ENCODE assay signal across 15 mouse cellular contexts in genomic region chr15:24501907-24502559, GRCm38 (mm10).
DNase-seq lines count a peak whose midpoint lies in the region; ATAC-seq and TF ChIP-seq lines count a peak whose summit lies in the region.
"Had no signal": no experiment of that assay in that cellular context is flagged by ENCODE, and none has a peak within 500 bp of the region (broad histone marks: within the 10 kb centered on the region; RNA-seq: fewer than 3 reads in every experiment).

No protein-coding gene starts in this region.

- no peaks in the 10 kb centered on the region for H3K9me3 ChIP-seq in forebrain, embryonic 14.5 days (replicated peaks; ENCODE audit: control insufficient read depth, low read length)
- H3K9me3 ChIP-seq in forebrain, embryonic 11.5 days (ENCODE audit: control insufficient read depth, low read length), result no peaks in the 10 kb centered on the region
- H3K9me3 ChIP-seq in midbrain, embryonic 13.5 days, result no peaks in the 10 kb centered on the region
- H3K9me3 ChIP-seq in midbrain, embryonic 10.5 days (replicated peaks), result no peaks in the 10 kb centered on the region
- no peaks in the 10 kb centered on the region for H3K9me3 ChIP-seq in midbrain, postnatal 0 days (ENCODE audit: low read length)
- no peaks in the 10 kb centered on the region for H3K9me3 ChIP-seq in intestine, embryonic 16.5 days (ENCODE audit: control insufficient read depth, low read length)
- H3K9me3 ChIP-seq: limb, embryonic 10.5 days had no signal

- 73% methylated on average over 9 of the region's 9 CpGs for WGBS in forebrain, embryonic 14.5 days
- 83% methylated on average over 9 of the region's 9 CpGs for WGBS in forebrain, embryonic 11.5 days
- 63% methylated on average over 9 of the region's 9 CpGs for WGBS in midbrain, embryonic 13.5 days
- WGBS in midbrain, embryonic 10.5 days, result 78% methylated on average over 9 of the region's 9 CpGs
- WGBS in midbrain, postnatal 0 days, result 44% methylated on average over 9 of the region's 9 CpGs
- 54% methylated on average over 9 of the region's 9 CpGs for WGBS in intestine, embryonic 16.5 days

- no peak overlapping the region for H3K4me2 ChIP-seq in forebrain, embryonic 14.5 days (ENCODE audit: low read length)
- no peak overlapping the region for H3K4me2 ChIP-seq in forebrain, embryonic 11.5 days (ENCODE audit: low read depth, low read length, severe bottlenecking)
- no peak overlapping the region for H3K4me2 ChIP-seq in midbrain, embryonic 13.5 days (replicated peaks)
- H3K4me2 ChIP-seq in midbrain, postnatal 0 days (ENCODE audit: low read depth, low read length, poor library complexity, severe bottlenecking), result no peak overlapping the region
- H3K4me2 ChIP-seq in intestine, embryonic 16.5 days (ENCODE audit: low read depth, low read length), result no peak overlapping the region

- ATAC-seq in forebrain, embryonic 14.5 days, result no peak
- no peak for ATAC-seq in forebrain, embryonic 11.5 days (replicated peaks; ENCODE audit: low FRiP score)
- ATAC-seq in midbrain, embryonic 13.5 days, result 0 out of 2 replicates have a peak, but pooled peaks have one; percentile 55
- peak; percentile 41; the same call in 1 of the 2 replicates for ATAC-seq in midbrain, postnatal 0 days (ENCODE audit: low FRiP score)
- no peak for ATAC-seq in intestine, embryonic 16.5 days

- H3K36me3 ChIP-seq in forebrain, embryonic 14.5 days (ENCODE audit: control insufficient read depth, insufficient read depth, low read length), result no peaks in the 10 kb centered on the region
- no peaks in the 10 kb centered on the region for H3K36me3 ChIP-seq in forebrain, embryonic 11.5 days (ENCODE audit: control insufficient read depth, insufficient read depth, low read length)
- H3K36me3 ChIP-seq in midbrain, embryonic 13.5 days, result no peaks in the 10 kb centered on the region
- H3K36me3 ChIP-seq in midbrain, embryonic 10.5 days, result no peaks in the 10 kb centered on the region
- H3K36me3 ChIP-seq in midbrain, postnatal 0 days (ENCODE audit: insufficient read depth, low read length), result no peaks in the 10 kb centered on the region
- no peaks in the 10 kb centered on the region for H3K36me3 ChIP-seq in intestine, embryonic 16.5 days (ENCODE audit: control insufficient read depth, insufficient read depth, low read length)
- H3K36me3 ChIP-seq: limb, embryonic 10.5 days had no signal

- H3K27me3 ChIP-seq in forebrain, embryonic 14.5 days (replicated peaks; ENCODE audit: control insufficient read depth, insufficient read depth, low read length), result no peaks in the 10 kb centered on the region
- H3K27me3 ChIP-seq in forebrain, embryonic 11.5 days (ENCODE audit: control insufficient read depth, insufficient read depth, low read length), result no peaks in the 10 kb centered on the region
- no peaks in the 10 kb centered on the region for H3K27me3 ChIP-seq in midbrain, embryonic 13.5 days
- no peaks in the 10 kb centered on the region for H3K27me3 ChIP-seq in midbrain, embryonic 10.5 days (ENCODE audit: low read depth, poor library complexity, severe bottlenecking)
- no peaks in the 10 kb centered on the region for H3K27me3 ChIP-seq in midbrain, postnatal 0 days (ENCODE audit: insufficient read depth, low read length)
- no peaks in the 10 kb centered on the region for H3K27me3 ChIP-seq in intestine, embryonic 16.5 days (replicated peaks; ENCODE audit: control insufficient read depth, insufficient read depth, low read length)

- no peak overlapping the region for H3K27ac ChIP-seq in forebrain, embryonic 14.5 days (ENCODE audit: low read depth, low read length)
- no peak overlapping the region for H3K27ac ChIP-seq in forebrain, embryonic 11.5 days (ENCODE audit: low read depth, low read length)
- no peak overlapping the region for H3K27ac ChIP-seq in midbrain, embryonic 13.5 days
- H3K27ac ChIP-seq in midbrain, embryonic 10.5 days (replicated peaks), result no peak overlapping the region
- no peak overlapping the region for H3K27ac ChIP-seq in midbrain, postnatal 0 days (ENCODE audit: low read depth, low read length)
- no peak overlapping the region for H3K27ac ChIP-seq in intestine, embryonic 16.5 days (ENCODE audit: low read length)
- H3K27ac ChIP-seq: gastrocnemius, adult 2 months; limb, embryonic 10.5 days; liver, embryonic 14.5 days had no signal

- no peak overlapping the region for H3K4me3 ChIP-seq in forebrain, embryonic 14.5 days (ENCODE audit: low read depth, low read length)
- no peak overlapping the region for H3K4me3 ChIP-seq in forebrain, embryonic 11.5 days (ENCODE audit: low read depth, low read length)
- no peak overlapping the region for H3K4me3 ChIP-seq in midbrain, embryonic 13.5 days (replicated peaks)
- no peak overlapping the region for H3K4me3 ChIP-seq in midbrain, embryonic 10.5 days
- H3K4me3 ChIP-seq in midbrain, postnatal 0 days (ENCODE audit: low read depth, low read length), result no peak overlapping the region
- no peak overlapping the region for H3K4me3 ChIP-seq in intestine, embryonic 16.5 days (ENCODE audit: low read length)
- H3K4me3 ChIP-seq: gastrocnemius, adult 2 months; limb, embryonic 10.5 days; myocyte had no signal

- H3K4me1 ChIP-seq in forebrain, embryonic 14.5 days (ENCODE audit: control insufficient read depth, insufficient read depth, low read length), result no peaks in the 10 kb centered on the region
- H3K4me1 ChIP-seq in forebrain, embryonic 11.5 days (replicated peaks; ENCODE audit: control insufficient read depth, insufficient read depth, low read length), result no peaks in the 10 kb centered on the region
- H3K4me1 ChIP-seq in midbrain, embryonic 13.5 days (replicated peaks), result 0 out of 2 replicates have a peak, but pooled peaks cover 9% of the 10 kb centered on the region
- no peaks in the 10 kb centered on the region; the same call in 1 of the 2 replicates for H3K4me1 ChIP-seq in midbrain, embryonic 10.5 days
- no peaks in the 10 kb centered on the region for H3K4me1 ChIP-seq in midbrain, postnatal 0 days (ENCODE audit: insufficient read depth, low read length)
- H3K4me1 ChIP-seq in intestine, embryonic 16.5 days (ENCODE audit: control insufficient read depth, insufficient read depth, low read length), result no peaks in the 10 kb centered on the region
- H3K4me1 ChIP-seq: limb, embryonic 10.5 days had no signal

- no peak for TF ChIP-seq CTCF in midbrain, postnatal 0 days (IDR thresholded peaks at IDR 0.05)

- H3K9ac ChIP-seq in forebrain, embryonic 14.5 days (ENCODE audit: low read length), result no peak overlapping the region
- H3K9ac ChIP-seq in forebrain, embryonic 11.5 days (ENCODE audit: low read length), result no peak overlapping the region
- no peak overlapping the region for H3K9ac ChIP-seq in midbrain, embryonic 13.5 days (replicated peaks)
- no peak overlapping the region for H3K9ac ChIP-seq in midbrain, postnatal 0 days (replicated peaks; ENCODE audit: low read length, poor library complexity, severe bottlenecking)
- no peak overlapping the region for H3K9ac ChIP-seq in intestine, embryonic 16.5 days (ENCODE audit: low read depth, low read length)
- H3K9ac ChIP-seq: liver, embryonic 14.5 days had no signal

- DNase-seq in forebrain, embryonic 14.5 days (ENCODE audit: low spot score), result peak; percentile 7
- no peak for DNase-seq in forebrain, embryonic 11.5 days (ENCODE audit: low spot score)
- DNase-seq in midbrain, embryonic 10.5 days (ENCODE audit: low spot score), result no peak
- DNase-seq in cerebellum, adult 9-11 months, result peak; percentile 51
- DNase-seq in midbrain, postnatal 0 days (ENCODE audit: low spot score), result peak; percentile 60
- no peak for DNase-seq in kidney, postnatal 10 days
- DNase-seq: gastrocnemius, adult 2 months; heart, postnatal 36 days; kidney, adult 18-20 months; lung, postnatal 36 days had no signal

Comparison
In these comparisons a context has a peak if more than half of its experiments do, and no peak if none do; other contexts are left out.
1. DNase-seq: peak in forebrain, embryonic 14.5 days (single experiment), cerebellum, adult 9-11 months (single experiment) and midbrain, postnatal 0 days (single experiment); none in forebrain, embryonic 11.5 days (single experiment), midbrain, embryonic 10.5 days (single experiment) and kidney, postnatal 10 days (single experiment).
2. ATAC-seq: peak in midbrain, embryonic 13.5 days (single experiment) and midbrain, postnatal 0 days (single experiment); none in forebrain, embryonic 14.5 days (single experiment), forebrain, embryonic 11.5 days (single experiment) and intestine, embryonic 16.5 days (single experiment).